Mouse (Mus musculus): ENCODE results near the gene Arhgap10. TPM values are rescaled to one million over a fixed set of nuclear protein-coding genes. Genes with fewer than 3 reads are reported as not detected.

Arhgap10 gene
- polyA plus RNA-seq, 1 experiment: 17.6 TPM

GRCm38 (mm10) chr8:77445642-77446041, 72.1 kb downstream of the Arhgap10 start:
- Histone ChIP-seq H3K79me2 (ENCODE audit: control insufficient read depth, insufficient read depth) (peaks cover 51% of the 10 kb centered on the region), H3ac (ENCODE audit: control insufficient read depth, insufficient read length, low read depth) (no peak overlapping the region), H3K27me3 (ENCODE audit: control insufficient read depth, insufficient read depth, insufficient read length) (no peaks in the 10 kb centered on the region), H3K4me3 (ENCODE audit: insufficient read depth, poor library complexity, severe bottlenecking) (no peak overlapping the region), H3K79me3 (ENCODE audit: low read depth) (peaks cover 41% of the 10 kb centered on the region), H3K36me3 (ENCODE audit: control insufficient read depth, insufficient read depth) (peaks cover 36% of the 10 kb centered on the region)
- TF ChIP-seq MYOG (IDR thresholded peaks at IDR 0.05; ENCODE audit: control insufficient read depth, extremely low read depth, insufficient read length) (no peak), FOSL1 (IDR thresholded peaks at IDR 0.05; ENCODE audit: insufficient read depth, low read length, poor library complexity, severe bottlenecking) (no peak), USF1 (IDR thresholded peaks at IDR 0.05; ENCODE audit: low read depth) (no peak), CTCF (IDR thresholded peaks at IDR 0.05; ENCODE audit: control insufficient read depth, insufficient read depth, insufficient read length) (no peak), MAX (IDR thresholded peaks at IDR 0.05) (no peak), CEBPB (IDR thresholded peaks at IDR 0.05; ENCODE audit: low read depth) (no peak), MYOD1 (IDR thresholded peaks at IDR 0.05; ENCODE audit: control insufficient read depth, insufficient read length, low read depth) (no peak)

GRCm38 (mm10) chr8:77444166-77444870, 73.4 kb downstream of the Arhgap10 start:
- H3K36me3 ChIP-seq (ENCODE audit: control insufficient read depth, insufficient read depth): peaks cover 23% of the 10 kb centered on the region
- H3K27me3 ChIP-seq (ENCODE audit: control insufficient read depth, insufficient read depth, insufficient read length): no peaks in the 10 kb centered on the region
- peaks cover 62% of the 10 kb centered on the region for H3K79me2 ChIP-seq (ENCODE audit: control insufficient read depth, insufficient read depth)
- TF ChIP-seq USF1 (IDR thresholded peaks at IDR 0.05; ENCODE audit: low read depth) (no peak), MYOG (IDR thresholded peaks at IDR 0.05; ENCODE audit: control insufficient read depth, extremely low read depth, insufficient read length) (no peak), MAX (IDR thresholded peaks at IDR 0.05) (no peak), CTCF (IDR thresholded peaks at IDR 0.05; ENCODE audit: control insufficient read depth, insufficient read depth, insufficient read length) (no peak), CEBPB (IDR thresholded peaks at IDR 0.05; ENCODE audit: low read depth) (no peak), FOSL1 (IDR thresholded peaks at IDR 0.05; ENCODE audit: insufficient read depth, low read length, poor library complexity, severe bottlenecking) (no peak), MYOD1 (IDR thresholded peaks at IDR 0.05; ENCODE audit: control insufficient read depth, insufficient read length, low read depth) (no peak)
- no peak overlapping the region for H3K4me3 ChIP-seq (ENCODE audit: insufficient read depth, poor library complexity, severe bottlenecking)
- no peak overlapping the region for H3ac ChIP-seq (ENCODE audit: control insufficient read depth, insufficient read length, low read depth)
- H3K79me3 ChIP-seq (ENCODE audit: low read depth): peaks cover 50% of the 10 kb centered on the region

- peaks cover 71% of the 10 kb centered on the region for H3K79me2 ChIP-seq (ENCODE audit: control insufficient read depth, insufficient read depth)
- H3ac ChIP-seq (ENCODE audit: control insufficient read depth, insufficient read length, low read depth): no peak overlapping the region
- H3K36me3 ChIP-seq (ENCODE audit: control insufficient read depth, insufficient read depth): peaks cover 19% of the 10 kb centered on the region
- H3K27me3 ChIP-seq (ENCODE audit: control insufficient read depth, insufficient read depth, insufficient read length): no peaks in the 10 kb centered on the region
- H3K79me3 ChIP-seq (ENCODE audit: low read depth): peaks cover 58% of the 10 kb centered on the region
- TF ChIP-seq USF1 (IDR thresholded peaks at IDR 0.05; ENCODE audit: low read depth) (no peak), FOSL1 (IDR thresholded peaks at IDR 0.05; ENCODE audit: insufficient read depth, low read length, poor library complexity, severe bottlenecking) (no peak), CEBPB (IDR thresholded peaks at IDR 0.05; ENCODE audit: low read depth) (no peak)
- H3K4me3 ChIP-seq (ENCODE audit: insufficient read depth, poor library complexity, severe bottlenecking): no peak overlapping the region
Measured at GRCm38 (mm10) chr8:77442452-77442851, 75.3 kb downstream of the Arhgap10 start.

- TF ChIP-seq CTCF (IDR thresholded peaks at IDR 0.05; ENCODE audit: control insufficient read depth, insufficient read depth, insufficient read length): no peak
- no peak for TF ChIP-seq MAX (IDR thresholded peaks at IDR 0.05)
- TF ChIP-seq USF1 (IDR thresholded peaks at IDR 0.05; ENCODE audit: low read depth): no peak
- no peaks in the 10 kb centered on the region for H3K27me3 ChIP-seq (ENCODE audit: control insufficient read depth, insufficient read depth, insufficient read length)
- no peak overlapping the region for H3K4me3 ChIP-seq (ENCODE audit: insufficient read depth, poor library complexity, severe bottlenecking)
- H3ac ChIP-seq (ENCODE audit: control insufficient read depth, insufficient read length, low read depth): no peak overlapping the region
- peaks cover 82% of the 10 kb centered on the region for H3K79me2 ChIP-seq (ENCODE audit: control insufficient read depth, insufficient read depth)
- H3K79me3 ChIP-seq (ENCODE audit: low read depth): peaks cover 58% of the 10 kb centered on the region
- peaks cover 6% of the 10 kb centered on the region for H3K36me3 ChIP-seq (ENCODE audit: control insufficient read depth, insufficient read depth)
Measured at GRCm38 (mm10) chr8:77440913-77441312, 76.8 kb downstream of the Arhgap10 start.

GRCm38 (mm10) chr8:77440324-77440880, 77.4 kb downstream of the Arhgap10 start:
- Histone ChIP-seq H3K79me2 (ENCODE audit: control insufficient read depth, insufficient read depth) (peaks cover 87% of the 10 kb centered on the region), H3K36me3 (ENCODE audit: control insufficient read depth, insufficient read depth) (peaks cover 6% of the 10 kb centered on the region), H3K4me3 (ENCODE audit: insufficient read depth, poor library complexity, severe bottlenecking) (no peak overlapping the region), H3ac (ENCODE audit: control insufficient read depth, insufficient read length, low read depth) (no peak overlapping the region), H3K79me3 (ENCODE audit: low read depth) (peaks cover 59% of the 10 kb centered on the region), H3K27me3 (ENCODE audit: control insufficient read depth, insufficient read depth, insufficient read length) (no peaks in the 10 kb centered on the region)
- TF ChIP-seq CEBPB (IDR thresholded peaks at IDR 0.05; ENCODE audit: low read depth) (no peak), FOSL1 (IDR thresholded peaks at IDR 0.05; ENCODE audit: insufficient read depth, low read length, poor library complexity, severe bottlenecking) (no peak), MYOG (IDR thresholded peaks at IDR 0.05; ENCODE audit: control insufficient read depth, extremely low read depth, insufficient read length) (no peak), USF1 (IDR thresholded peaks at IDR 0.05; ENCODE audit: low read depth) (no peak), MYOD1 (IDR thresholded peaks at IDR 0.05; ENCODE audit: control insufficient read depth, insufficient read length, low read depth) (no peak)

GRCm38 (mm10) chr8:77439670-77440069, 78.1 kb downstream of the Arhgap10 start:
- no peak for TF ChIP-seq MYOG (IDR thresholded peaks at IDR 0.05; ENCODE audit: control insufficient read depth, extremely low read depth, insufficient read length)
- TF ChIP-seq USF1 (IDR thresholded peaks at IDR 0.05; ENCODE audit: low read depth): no peak
- H3K79me3 ChIP-seq (ENCODE audit: low read depth): peaks cover 62% of the 10 kb centered on the region

More at GRCm38 (mm10) chr8:77439670-77440069, 78.1 kb downstream of the Arhgap10 start:
- Histone ChIP-seq H3ac (ENCODE audit: control insufficient read depth, insufficient read length, low read depth) (no peak overlapping the region), H3K79me2 (ENCODE audit: control insufficient read depth, insufficient read depth) (peaks cover 91% of the 10 kb centered on the region), H3K27me3 (ENCODE audit: control insufficient read depth, insufficient read depth, insufficient read length) (no peaks in the 10 kb centered on the region), H3K36me3 (ENCODE audit: control insufficient read depth, insufficient read depth) (peaks cover 8% of the 10 kb centered on the region), H3K4me3 (ENCODE audit: insufficient read depth, poor library complexity, severe bottlenecking) (no peak overlapping the region)
